Mouse (Mus musculus) E14TG2a.4 (cell line): Measurements from ENCODE around the gene Fam69b.
"Not testable (repeated sequence)": the region's sequence is repeated elsewhere in the genome, so short reads cannot be mapped to it uniquely, and the experiment has no call there.

Experiments used
- H3K27me3 ChIP-seq: 2 replicates; pipeline ENCODE4 v1.6.1; 2014; ENCODE audit warnings: low read length, control low read depth; ENCODE audit not compliant: insufficient read depth
- H3K36me3 ChIP-seq: 2 replicates; pipeline ENCODE4 v1.6.1; 2014; ENCODE audit warnings: low read length, control low read depth; ENCODE audit not compliant: insufficient read depth
- H3K4me1 ChIP-seq: replicated peaks from 2 replicates; pipeline ENCODE4 v1.6.1; 2014; ENCODE audit warnings: low read depth, low read length, control low read depth
- H3K4me3 ChIP-seq: replicated peaks from 2 replicates; pipeline ENCODE4 v1.5.1; 2014; ENCODE audit warnings: mild to moderate bottlenecking, low read length
- H3K9me3 ChIP-seq: 2 replicates; pipeline ENCODE4 v1.6.1; 2014; ENCODE audit warnings: low read length, control low read depth
- CTCF ChIP-seq: conservative IDR thresholded peaks from 2 replicates; pipeline ENCODE4 v1.5.1; 2014; ENCODE audit warnings: low read length
- NANOG ChIP-seq: IDR thresholded peaks from 2 replicates; pipeline ENCODE4 v1.6.1; 2014; ENCODE audit warnings: borderline replicate concordance, low read length, mixed read lengths
- POU5F1 ChIP-seq: IDR thresholded peaks from 2 replicates; pipeline ENCODE4 v1.6.1; 2014; ENCODE audit warnings: low read length, borderline replicate concordance

Fam69b gene

GRCm38 (mm10) chr2:26643942-26644341, 15.7 kb downstream of the Fam69b start:
- H3K4me1 ChIP-seq = peaks cover 37% of the 10 kb centered on the region
- peaks cover 29% of the 10 kb centered on the region for H3K9me3 ChIP-seq
- peaks cover 5% of the 10 kb centered on the region for H3K36me3 ChIP-seq
- TF ChIP-seq NANOG (no peak), CTCF (peak; percentile 85)
- H3K4me3 ChIP-seq = no peak overlapping the region
- H3K27me3 ChIP-seq = no peaks in the 10 kb centered on the region

DNA sequence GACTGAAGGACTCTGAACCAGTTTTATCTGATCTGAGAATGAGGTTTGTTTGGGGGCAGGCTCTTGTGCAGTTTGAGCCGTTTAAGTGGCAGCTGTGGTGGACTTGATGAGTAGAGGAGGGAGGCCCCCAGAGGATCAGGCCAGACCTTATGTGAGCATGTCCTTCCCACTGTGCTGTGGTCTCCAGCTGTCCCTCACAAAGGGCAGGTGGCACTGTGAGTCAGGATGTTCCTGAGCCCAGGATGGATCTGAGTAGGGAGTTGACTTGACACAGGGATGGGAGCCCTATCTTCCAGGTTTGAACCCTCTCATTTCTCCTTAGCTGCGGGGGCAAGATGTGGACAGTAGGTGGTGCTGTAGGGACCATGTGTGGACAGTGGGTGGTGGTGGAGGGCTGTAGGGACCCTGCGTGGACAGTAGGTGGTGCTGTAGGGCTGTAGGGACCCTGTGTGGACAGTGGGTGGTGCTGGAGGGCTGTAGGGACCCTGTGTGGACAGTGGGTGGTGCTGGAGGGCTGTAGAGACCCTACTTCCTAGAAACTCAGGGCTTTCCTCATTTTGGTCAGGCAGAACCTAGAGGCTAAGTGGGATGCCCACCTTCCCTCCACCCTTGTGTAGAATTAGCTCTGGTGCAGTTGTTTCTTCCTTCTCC, 18.5 kb downstream of the Fam69b start:
- H3K9me3 ChIP-seq = peaks cover 29% of the 10 kb centered on the region
- TF ChIP-seq POU5F1 = no peak
- TF ChIP-seq NANOG = no peak
- TF ChIP-seq CTCF = peak; percentile 86
- H3K4me3 ChIP-seq = no peak overlapping the region
- H3K4me1 ChIP-seq = peaks cover 28% of the 10 kb centered on the region
- no peaks in the 10 kb centered on the region for H3K36me3 ChIP-seq
- H3K27me3 ChIP-seq = no peaks in the 10 kb centered on the region

DNA sequence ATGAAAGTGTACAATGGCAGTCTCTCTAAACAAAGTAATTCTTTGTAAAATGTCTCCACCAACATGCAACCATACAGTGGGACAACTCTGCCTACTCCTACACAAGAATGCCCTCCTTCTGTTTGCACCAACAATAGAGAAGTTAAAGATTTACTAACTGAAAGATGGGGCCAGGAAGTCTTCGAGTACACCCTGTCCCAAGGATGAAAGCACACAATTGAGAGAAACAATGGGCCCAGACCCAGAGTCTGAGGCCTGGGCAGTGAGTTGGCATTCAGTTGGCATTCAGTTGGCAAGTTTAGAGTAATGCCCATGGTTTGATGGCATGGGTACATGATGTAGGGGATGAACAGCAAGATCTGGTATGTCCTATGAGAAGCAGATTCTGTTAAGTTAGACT, 26.4 kb downstream of the Fam69b start:
- Histone ChIP-seq H3K4me3 (no peak overlapping the region), H3K9me3 (peaks cover 6% of the 10 kb centered on the region), H3K36me3 (no peaks in the 10 kb centered on the region), H3K27me3 (no peaks in the 10 kb centered on the region), H3K4me1 (peaks cover 5% of the 10 kb centered on the region; the same call in 1 of the 2 replicates)
- TF ChIP-seq CTCF (no peak), POU5F1 (no peak), NANOG (no peak)

GRCm38 (mm10) chr2:26657426-26657825, 29.2 kb downstream of the Fam69b start:
- H3K9me3 ChIP-seq = peaks cover 6% of the 10 kb centered on the region
- no peaks in the 10 kb centered on the region for H3K36me3 ChIP-seq
- no peak overlapping the region for H3K4me3 ChIP-seq
- peaks cover 11% of the 10 kb centered on the region for H3K4me1 ChIP-seq
- H3K27me3 ChIP-seq = peaks cover 6% of the 10 kb centered on the region
- TF ChIP-seq POU5F1 = no peak
- no peak for TF ChIP-seq CTCF

- TF ChIP-seq POU5F1 (no peak), NANOG (no peak), CTCF (no peak)
- H3K4me3 ChIP-seq = peak overlapping the region; percentile 46
- peaks cover 10% of the 10 kb centered on the region for H3K27me3 ChIP-seq
- H3K36me3 ChIP-seq = no peaks in the 10 kb centered on the region
- peaks cover 11% of the 10 kb centered on the region for H3K4me1 ChIP-seq
- peaks cover 6% of the 10 kb centered on the region for H3K9me3 ChIP-seq
These were observed 33.0 kb downstream of the Fam69b start for GRCm38 (mm10) chr2:26661143-26661752.

DNA sequence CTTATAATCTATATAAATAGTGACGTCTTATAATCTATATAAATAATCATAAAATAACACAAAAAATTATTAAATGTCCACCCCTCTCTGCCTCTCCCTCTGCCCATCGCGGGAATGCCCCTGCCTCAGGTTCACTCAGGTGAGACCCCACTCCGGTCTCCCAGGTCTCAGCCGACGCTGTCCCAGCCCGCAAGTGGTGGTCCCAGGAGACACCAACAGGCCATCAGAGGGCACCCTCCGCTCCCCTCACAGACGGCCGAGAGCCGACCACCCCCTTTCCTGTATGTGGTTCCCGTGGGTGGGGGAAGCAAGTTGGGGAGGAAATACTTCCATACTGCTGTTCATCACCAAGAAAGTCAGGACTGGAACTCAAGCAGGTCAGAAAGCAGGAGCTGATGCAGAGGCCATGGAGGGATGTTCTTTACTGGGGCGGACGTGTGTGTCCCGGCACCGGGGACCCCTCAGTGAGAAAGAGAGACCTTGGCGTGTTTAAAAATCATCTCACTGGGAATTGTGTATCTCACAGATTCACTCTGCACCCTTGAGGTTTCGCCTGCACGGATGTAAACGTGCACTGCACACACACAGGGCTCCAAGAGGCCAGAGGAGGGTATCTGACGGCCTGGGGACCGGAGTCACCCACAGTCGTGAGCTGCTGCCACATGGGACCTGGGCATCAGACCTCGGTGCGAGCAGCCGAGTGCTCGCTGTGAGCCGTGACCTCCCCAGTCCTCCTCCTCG, 33.7 kb downstream of the Fam69b start:
- Histone ChIP-seq H3K4me1 (peaks cover 11% of the 10 kb centered on the region), H3K27me3 (peaks cover 12% of the 10 kb centered on the region), H3K9me3 (peaks cover 6% of the 10 kb centered on the region), H3K4me3 (peak overlapping the region; percentile 46), H3K36me3 (no peaks in the 10 kb centered on the region)
- TF ChIP-seq NANOG (no peak), POU5F1 (no peak), CTCF (no peak)

DNA sequence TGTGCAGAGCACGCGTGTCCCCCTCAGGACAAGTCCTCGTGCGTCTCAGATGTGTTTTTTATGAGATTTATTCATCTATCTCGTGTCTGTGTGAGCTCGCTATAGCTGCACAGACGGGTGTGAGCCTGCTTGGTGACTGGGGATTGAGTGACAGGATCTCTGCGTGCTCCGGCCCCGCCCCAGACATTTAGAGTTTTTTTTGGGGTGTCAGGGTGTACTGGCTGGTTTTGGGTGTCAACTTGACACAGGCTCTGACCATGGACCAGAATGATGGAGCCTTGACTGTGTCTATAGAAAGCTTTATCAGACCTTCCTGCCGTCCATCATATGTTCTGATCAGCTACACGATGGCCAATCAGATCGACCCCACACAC, 34.2 kb downstream of the Fam69b start:
- TF ChIP-seq CTCF = no peak
- no peak for TF ChIP-seq NANOG
- TF ChIP-seq POU5F1 = no peak
- no peaks in the 10 kb centered on the region for H3K36me3 ChIP-seq
- peaks cover 11% of the 10 kb centered on the region for H3K4me1 ChIP-seq
- H3K27me3 ChIP-seq = peaks cover 13% of the 10 kb centered on the region
- peaks cover 6% of the 10 kb centered on the region for H3K9me3 ChIP-seq
- H3K4me3 ChIP-seq = peak overlapping the region; percentile 46; the same call in 1 of the 2 replicates

- no peaks in the 10 kb centered on the region for H3K36me3 ChIP-seq
- peaks cover 6% of the 10 kb centered on the region for H3K9me3 ChIP-seq
- no peak for TF ChIP-seq POU5F1
- no peak for TF ChIP-seq NANOG
- no peak for TF ChIP-seq CTCF
- peaks cover 13% of the 10 kb centered on the region for H3K27me3 ChIP-seq
- peaks cover 11% of the 10 kb centered on the region for H3K4me1 ChIP-seq
- no peak overlapping the region for H3K4me3 ChIP-seq
These were observed 34.9 kb downstream of the Fam69b start for GRCm38 (mm10) chr2:26663112-26663511.

- peaks cover 11% of the 10 kb centered on the region for H3K4me1 ChIP-seq
- H3K36me3 ChIP-seq, H3K4me3 ChIP-seq, H3K9me3 ChIP-seq: not testable (repeated sequence)
- TF ChIP-seq CTCF = peak; percentile 82
- H3K27me3 ChIP-seq = peaks cover 13% of the 10 kb centered on the region
These were observed 35.3 kb downstream of the Fam69b start for GRCm38 (mm10) chr2:26663551-26663950.
